Mouse (Mus musculus): ENCODE measurements around the gene Hddc3. TPM values are rescaled to one million over a fixed set of nuclear protein-coding genes. Genes with fewer than 3 reads are reported as not detected.

Gene Hddc3
- polyA plus RNA-seq, 1 experiment, result 84.0 TPM

- no peak for TF ChIP-seq GATA1 (IDR thresholded peaks at IDR 0.05; ENCODE audit: low read length)
These were observed 29.8 kb downstream of the Hddc3 start for GRCm38 (mm10) chr7:80372667-80373066.

DNA sequence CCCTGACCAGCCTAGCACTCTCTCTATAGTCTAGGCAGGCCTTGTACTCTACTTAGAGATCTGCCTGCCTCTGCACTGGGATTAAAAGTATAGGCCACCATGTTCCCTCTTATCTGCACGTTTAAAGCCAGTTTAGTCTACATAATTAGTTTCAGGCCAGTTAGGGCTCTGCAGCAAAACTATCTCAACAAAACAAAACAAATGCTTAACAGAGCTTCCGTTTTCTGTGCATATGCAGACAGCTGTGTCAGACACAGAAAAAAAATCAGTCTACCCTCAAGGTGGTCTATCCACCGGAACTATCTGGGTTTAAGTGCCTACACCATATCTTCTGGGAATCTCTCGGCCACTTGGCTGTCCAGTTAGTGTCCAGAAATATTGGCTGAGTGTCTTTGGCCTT lies 30.4 kb downstream of the Hddc3 start:
- no peak for TF ChIP-seq GATA1 (IDR thresholded peaks at IDR 0.05; ENCODE audit: low read length)

- TF ChIP-seq GATA1 (IDR thresholded peaks at IDR 0.05; ENCODE audit: low read length), result no peak
These were observed 30.9 kb downstream of the Hddc3 start for GRCm38 (mm10) chr7:80373850-80374249.

DNA sequence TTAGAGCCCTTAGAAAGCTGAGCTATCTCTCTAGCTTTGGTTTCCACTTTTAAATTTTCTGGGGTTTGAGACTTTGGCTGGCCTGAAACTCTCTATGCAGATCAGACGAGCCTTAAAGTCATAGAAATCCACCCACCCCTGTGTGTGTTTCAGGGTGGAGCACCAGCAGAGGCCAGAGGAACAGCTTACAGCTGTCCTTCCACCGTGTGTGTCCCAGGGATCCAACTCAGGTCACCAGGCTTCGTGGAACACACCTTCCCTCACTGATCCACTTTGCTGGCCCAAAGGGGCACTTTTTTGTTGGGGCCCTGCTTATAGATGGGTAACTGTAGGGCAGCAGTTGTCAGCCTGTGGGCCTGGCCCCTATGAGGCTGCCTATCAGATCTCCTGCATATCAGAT lies 31.4 kb downstream of the Hddc3 start:
- no peak for TF ChIP-seq GATA1 (IDR thresholded peaks at IDR 0.05; ENCODE audit: low read length)

DNA sequence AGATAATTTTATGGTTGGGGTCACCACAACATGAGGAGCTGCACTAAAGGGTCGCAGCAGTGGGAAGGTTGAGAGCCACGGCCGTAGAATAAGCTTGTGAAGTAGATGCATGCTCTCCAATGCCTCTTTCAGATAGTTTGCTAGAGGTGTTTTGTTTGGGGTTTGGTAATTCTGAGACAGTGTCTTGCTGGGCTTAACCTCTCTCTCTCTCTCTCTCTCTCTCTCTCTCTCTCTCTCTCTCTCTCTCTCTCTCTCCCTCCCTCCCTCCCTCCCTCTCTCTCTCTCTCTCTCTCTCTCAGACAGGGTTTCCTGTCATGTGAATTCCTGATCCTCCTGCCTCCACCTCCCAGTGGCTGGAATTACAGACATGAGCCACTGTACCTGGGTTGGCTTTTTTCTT lies 31.8 kb downstream of the Hddc3 start:
- TF ChIP-seq GATA1 (IDR thresholded peaks at IDR 0.05; ENCODE audit: low read length), result no peak

GRCm38 (mm10) chr7:80375376-80376039 lies 32.6 kb downstream of the Hddc3 start:
- peak; percentile 85 for TF ChIP-seq GATA1 (IDR thresholded peaks at IDR 0.05; ENCODE audit: low read length)

DNA sequence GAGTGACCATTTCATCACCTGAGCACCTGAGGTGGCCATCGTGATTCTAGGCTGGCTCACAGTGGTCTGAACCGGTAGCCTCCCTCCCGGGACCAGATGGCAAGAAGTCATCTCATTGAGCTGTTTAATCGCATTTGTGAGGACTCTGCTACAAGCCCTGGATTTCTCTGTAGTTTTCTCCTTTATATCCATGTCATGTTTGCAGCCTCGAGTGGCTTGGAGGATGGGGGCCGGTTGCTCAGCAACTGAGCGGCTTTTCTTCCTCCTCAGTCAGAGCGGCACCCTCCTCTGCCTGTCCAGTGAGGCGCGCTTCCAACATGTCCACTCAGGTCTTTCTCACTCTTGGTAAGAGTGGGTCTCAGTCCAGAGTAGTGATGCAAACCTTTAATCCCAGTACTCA lies 33.3 kb downstream of the Hddc3 start:
- no peak for TF ChIP-seq GATA1 (IDR thresholded peaks at IDR 0.05; ENCODE audit: low read length)

- no peak for TF ChIP-seq GATA1 (IDR thresholded peaks at IDR 0.05; ENCODE audit: low read length)
These were observed 34.6 kb downstream of the Hddc3 start for GRCm38 (mm10) chr7:80377471-80377870.

- no peak for TF ChIP-seq GATA1 (IDR thresholded peaks at IDR 0.05; ENCODE audit: low read length)
These were observed 36.6 kb downstream of the Hddc3 start for GRCm38 (mm10) chr7:80379531-80379930.

DNA sequence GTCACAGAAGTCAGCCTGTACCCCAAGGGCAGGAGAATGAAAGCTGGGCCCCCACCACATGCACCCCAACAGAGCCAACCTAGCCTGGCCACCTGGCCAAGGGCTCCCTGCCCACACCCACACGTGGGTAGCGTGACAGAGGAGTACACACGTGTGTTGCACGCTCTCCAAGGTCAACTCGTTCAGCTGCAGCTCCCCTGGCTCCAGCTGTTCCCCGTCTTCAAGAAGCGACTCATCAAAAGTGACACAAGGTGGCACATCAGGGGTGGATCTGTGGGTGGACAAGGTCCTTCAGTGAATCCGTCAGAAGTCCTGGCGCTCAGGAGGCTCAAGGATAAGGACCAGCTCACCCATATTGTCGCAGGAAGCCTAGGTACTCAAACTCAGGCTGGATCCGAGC lies 40.0 kb downstream of the Hddc3 start:
- TF ChIP-seq GATA1 (IDR thresholded peaks at IDR 0.05; ENCODE audit: low read length), result no peak

DNA sequence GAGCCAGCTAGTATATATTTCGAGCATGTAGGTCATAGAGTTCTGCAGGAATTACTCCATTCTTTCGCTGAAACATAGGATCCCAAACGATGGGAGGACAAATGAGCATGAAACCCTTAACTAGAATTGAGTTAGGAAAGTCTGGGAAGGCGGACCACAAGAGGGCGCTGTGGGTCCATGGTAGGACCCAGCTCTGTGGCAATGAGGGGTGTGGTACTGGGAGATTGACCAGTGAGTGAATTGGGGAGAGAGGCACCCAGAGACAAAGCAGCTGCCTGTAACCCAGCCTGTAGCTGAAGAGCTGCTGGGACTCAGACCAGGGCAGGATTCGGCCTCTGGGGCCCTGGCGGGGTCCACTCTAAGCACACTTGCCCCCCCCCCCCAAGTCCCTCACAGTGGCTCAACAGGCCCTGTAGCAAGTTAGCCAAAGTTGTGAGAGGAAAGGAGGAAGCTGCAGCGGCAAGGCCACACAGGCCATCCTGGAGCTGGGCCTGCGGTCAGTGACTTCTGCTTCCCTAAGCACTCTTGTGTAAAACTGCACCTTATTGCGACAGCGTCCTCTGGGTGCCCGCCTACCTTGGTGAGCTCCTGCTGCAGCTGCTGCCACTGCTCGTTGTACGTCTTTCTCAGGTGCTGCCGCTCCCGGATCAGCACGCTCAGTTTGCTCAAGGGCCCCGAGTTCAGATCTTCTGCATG lies 43.5 kb downstream of the Hddc3 start:
- TF ChIP-seq GATA1 (IDR thresholded peaks at IDR 0.05; ENCODE audit: low read length), result no peak

- TF ChIP-seq GATA1 (IDR thresholded peaks at IDR 0.05; ENCODE audit: low read length), result no peak
These were observed 44.2 kb downstream of the Hddc3 start for GRCm38 (mm10) chr7:80387033-80387632.

- no peak for TF ChIP-seq GATA1 (IDR thresholded peaks at IDR 0.05; ENCODE audit: low read length)
These were observed 45.0 kb downstream of the Hddc3 start, which contains the start of gene Fes for GRCm38 (mm10) chr7:80387633-80388543. Gene Fes, minus strand, starts transcription at chr7:80387946.

DNA sequence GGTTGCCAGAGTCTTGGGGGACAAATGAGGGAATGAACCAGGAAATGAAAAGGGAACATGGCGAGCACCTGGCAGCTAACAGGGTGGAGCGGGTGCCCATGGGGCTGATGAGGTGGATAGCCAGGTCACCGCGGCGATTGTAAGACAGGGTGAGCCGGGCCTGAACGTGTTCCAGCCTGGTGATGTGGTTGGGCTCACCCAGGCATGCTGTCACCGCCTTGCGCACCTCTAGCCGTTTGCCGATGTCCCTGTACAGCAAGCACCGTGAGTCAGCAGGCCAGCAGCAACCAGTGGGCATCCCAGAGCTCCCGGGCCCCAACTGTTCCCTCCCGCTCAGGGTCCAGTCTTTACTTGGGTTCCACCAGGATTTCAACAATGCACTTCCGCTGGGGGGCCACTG lies 49.2 kb downstream of the Hddc3 start:
- TF ChIP-seq GATA1 (IDR thresholded peaks at IDR 0.05; ENCODE audit: low read length), result no peak

GRCm38 (mm10) chr7:80394600-80394999 lies 51.7 kb downstream of the Hddc3 start:
- TF ChIP-seq GATA1 (IDR thresholded peaks at IDR 0.05; ENCODE audit: low read length), result no peak

DNA sequence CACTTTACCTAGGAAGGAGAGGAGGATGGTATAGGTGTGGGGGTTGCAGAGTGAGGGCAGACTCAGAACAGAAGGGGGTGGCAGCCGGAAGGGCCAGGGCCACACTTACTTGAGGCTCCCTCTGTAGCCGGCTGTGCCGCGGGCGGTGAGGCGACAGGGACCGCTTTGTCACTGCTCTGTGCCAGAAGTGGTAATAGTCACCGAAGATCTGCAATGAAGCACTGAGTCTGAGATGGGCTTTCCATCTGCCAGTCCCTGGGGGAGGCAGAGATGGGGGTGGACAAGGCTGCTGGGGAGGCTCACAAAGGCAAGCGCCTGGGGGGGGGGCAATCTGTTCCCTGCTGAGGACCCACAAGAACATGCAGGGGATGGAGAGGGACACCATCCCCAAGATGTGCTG lies 55.1 kb downstream of the Hddc3 start:
- no peak for TF ChIP-seq GATA1 (IDR thresholded peaks at IDR 0.05; ENCODE audit: low read length)
